Comparison of ENCODE assay signal across 14 mouse cellular contexts in genomic region chr17:45033617-45034016, GRCm38 (mm10).
A peak's percentile ranks its signal among the peaks of the same experiment; 100 is the strongest.
DNase-seq lines count a peak whose midpoint lies in the region; ATAC-seq lines count a peak whose summit lies in the region.
"Had no signal": no experiment of that assay in that cellular context is flagged by ENCODE, and none has a peak within 500 bp of the region (broad histone marks: within the 10 kb centered on the region; RNA-seq: fewer than 3 reads in every experiment).

No protein-coding gene starts in this region.

- no peaks in the 10 kb centered on the region for H3K4me1 ChIP-seq in neural tube, embryonic 15.5 days
- peaks cover 19% of the 10 kb centered on the region for H3K4me1 ChIP-seq in embryonic facial prominence, embryonic 10.5 days
- H3K4me1 ChIP-seq: hindbrain, embryonic 13.5 days; limb, embryonic 15.5 days; neural tube, embryonic 13.5 days had no signal

- DNase-seq in adrenal gland, postnatal 14 days: peak; percentile 14
- DNase-seq in adrenal gland, adult 8-10 months: no peak
- DNase-seq in neural tube, embryonic 10.5 days (ENCODE audit: extremely low spot score, low spot score): peak; percentile 19
- peak; percentile 37 for DNase-seq in embryonic facial prominence, embryonic 10.5 days (ENCODE audit: low spot score)
- DNase-seq in B cell, adult 2 months: no peak
- DNase-seq: cerebellum, adult 9-11 months; kidney, adult 9 months; layer of hippocampus, postnatal 36 days; thymus, postnatal 25 days had no signal

- no peak overlapping the region for H3K27ac ChIP-seq in neural tube, embryonic 15.5 days (replicated peaks)
- no peak overlapping the region for H3K27ac ChIP-seq in embryonic facial prominence, embryonic 10.5 days (replicated peaks)
- H3K27ac ChIP-seq: hindbrain, embryonic 13.5 days; limb, embryonic 15.5 days; neural tube, embryonic 13.5 days had no signal

- no peak overlapping the region for H3K4me3 ChIP-seq in neural tube, embryonic 15.5 days (replicated peaks)
- H3K4me3 ChIP-seq in embryonic facial prominence, embryonic 10.5 days: no peak overlapping the region
- H3K4me3 ChIP-seq: hindbrain, embryonic 13.5 days; limb, embryonic 15.5 days; neural tube, embryonic 13.5 days had no signal

- H3K27me3 ChIP-seq in neural tube, embryonic 15.5 days (replicated peaks): no peaks in the 10 kb centered on the region
- no peaks in the 10 kb centered on the region for H3K27me3 ChIP-seq in embryonic facial prominence, embryonic 10.5 days (replicated peaks; ENCODE audit: low read depth, poor library complexity, severe bottlenecking)
- H3K27me3 ChIP-seq: hindbrain, embryonic 13.5 days; limb, embryonic 15.5 days; neural tube, embryonic 13.5 days had no signal

- 74% methylated on average over 7 of the region's 7 CpGs for WGBS in neural tube, embryonic 15.5 days
- 54% methylated on average over 7 of the region's 7 CpGs for WGBS in embryonic facial prominence, embryonic 10.5 days

- no peak overlapping the region for H3K9ac ChIP-seq in neural tube, embryonic 15.5 days (replicated peaks)
- H3K9ac ChIP-seq: hindbrain, embryonic 13.5 days; limb, embryonic 15.5 days; neural tube, embryonic 13.5 days had no signal

- H3K36me3 ChIP-seq in neural tube, embryonic 15.5 days: no peaks in the 10 kb centered on the region
- no peaks in the 10 kb centered on the region for H3K36me3 ChIP-seq in embryonic facial prominence, embryonic 10.5 days (replicated peaks)
- H3K36me3 ChIP-seq: hindbrain, embryonic 13.5 days; limb, embryonic 15.5 days; neural tube, embryonic 13.5 days had no signal

- no peaks in the 10 kb centered on the region for H3K9me3 ChIP-seq in neural tube, embryonic 15.5 days (replicated peaks)
- H3K9me3 ChIP-seq in embryonic facial prominence, embryonic 10.5 days: no peaks in the 10 kb centered on the region
- H3K9me3 ChIP-seq: hindbrain, embryonic 13.5 days; limb, embryonic 15.5 days; neural tube, embryonic 13.5 days had no signal

- ATAC-seq in neural tube, embryonic 15.5 days (ENCODE audit: low FRiP score): no peak
- ATAC-seq in cerebellum, adult (ENCODE audit: insufficient number of reproducible peaks, low FRiP score, low TSS enrichment): no peak

- H3K4me2 ChIP-seq in neural tube, embryonic 15.5 days: no peak overlapping the region
- H3K4me2 ChIP-seq: hindbrain, embryonic 13.5 days; limb, embryonic 15.5 days; neural tube, embryonic 13.5 days had no signal

Comparison
In these comparisons a context has a peak if more than half of its experiments do, and no peak if none do; other contexts are left out.
1. DNase-seq: peak in adrenal gland, postnatal 14 days (single experiment), neural tube, embryonic 10.5 days (single experiment) and embryonic facial prominence, embryonic 10.5 days (single experiment); none in adrenal gland, adult 8-10 months (single experiment) and B cell, adult 2 months (0 of 2).